Mouse (Mus musculus): ENCODE measurements around the gene Sort1. TPM values are rescaled to one million over a fixed set of nuclear protein-coding genes. Genes with fewer than 3 reads are reported as not detected.

Sort1 gene
- polyA plus RNA-seq, 1 experiment from 2014 or later: 5.4 TPM

Other genes with a start within 250 kb of the Sort1 start
- 16.6 and 17.6 TPM in 2 replicates for gene Gstm4, start 239.2 kb upstream of the Sort1 start, polyA plus RNA-seq (2015; fragmentation: Nextera tagmentation; extraction: Ambion mirVana)
- 27.1 and 29.2 TPM in 2 replicates for gene Ampd2, start 197.4 kb upstream of the Sort1 start, polyA plus RNA-seq (2015; fragmentation: Nextera tagmentation; extraction: Ambion mirVana)
- 0.71 and 0.79 TPM in 2 replicates for gene Gnat2, start 191.3 kb upstream of the Sort1 start, polyA plus RNA-seq (2015; fragmentation: Nextera tagmentation; extraction: Ambion mirVana)
- 77.0 and 85.5 TPM in 2 replicates for gene Gnai3, start 137.9 kb upstream of the Sort1 start, polyA plus RNA-seq (2015; fragmentation: Nextera tagmentation; extraction: Ambion mirVana)
- 0.05 and 0.12 TPM in 2 replicates for gene Gpr61, start 129.2 kb upstream of the Sort1 start, polyA plus RNA-seq (2015; fragmentation: Nextera tagmentation; extraction: Ambion mirVana)
- 2.5 and 3.5 TPM in 2 replicates for gene Amigo1, start 97.7 kb upstream of the Sort1 start, polyA plus RNA-seq (2015; fragmentation: Nextera tagmentation; extraction: Ambion mirVana)
- 3.2 and 3.5 TPM in 2 replicates for gene Cyb561d1, start 82.9 kb upstream of the Sort1 start, polyA plus RNA-seq (2015; fragmentation: Nextera tagmentation; extraction: Ambion mirVana)
- 7.0 and 7.4 TPM in 2 replicates for gene Atxn7l2, start 73.1 kb upstream of the Sort1 start, polyA plus RNA-seq (2015; fragmentation: Nextera tagmentation; extraction: Ambion mirVana)
- 1.8 and 2.3 TPM in 2 replicates for gene Sypl2, start 57.4 kb upstream of the Sort1 start, polyA plus RNA-seq (2015; fragmentation: Nextera tagmentation; extraction: Ambion mirVana)
- 193 and 195 TPM in 2 replicates for gene Psma5, start 27.2 kb upstream of the Sort1 start, polyA plus RNA-seq (2015; fragmentation: Nextera tagmentation; extraction: Ambion mirVana)
- gene Mybphl, start 80.8 kb downstream of the Sort1 start, polyA plus RNA-seq (2015; fragmentation: Nextera tagmentation; extraction: Ambion mirVana): 47.6 and 84.1 TPM in 2 replicates
- gene Psrc1, start 99.8 kb downstream of the Sort1 start, polyA plus RNA-seq (2015; fragmentation: Nextera tagmentation; extraction: Ambion mirVana): 21.9 and 23.0 TPM in 2 replicates
- gene Celsr2, start 131.5 kb downstream of the Sort1 start, polyA plus RNA-seq (2015; fragmentation: Nextera tagmentation; extraction: Ambion mirVana): 2.7 and 3.9 TPM in 2 replicates
- 82.7 and 87.2 TPM in 2 replicates for gene Sars, start 161.1 kb downstream of the Sort1 start, polyA plus RNA-seq (2015; fragmentation: Nextera tagmentation; extraction: Ambion mirVana)

Data from heart, embryonic 16.5 days (tissue).